Mouse (Mus musculus) heart, postnatal 0 days (tissue): ENCODE data around the gene Tmem269.

Experiments
- CTCF ChIP-seq: IDR thresholded peaks from 2 replicates; pipeline ENCODE4 v1.5.1; 2016; ENCODE audit warnings: antibody characterized with exemption, control low read depth, low read depth
- EP300 ChIP-seq: IDR thresholded peaks from 2 replicates; pipeline ENCODE4 v1.6.1; 2016; ENCODE audit warnings: antibody characterized with exemption, low read depth

GRCm38 (mm10) chr4:119204672-119205071 is 13.3 kb downstream of the Tmem269 start:
- TF ChIP-seq CTCF (peak; percentile 90), EP300 (no peak)
